Mouse (Mus musculus) thymus, postnatal 10 days (tissue): ENCODE data around the gene Zfyve21.

Experiments
- DNase-seq, 2 experiments: peaks; one replicate each; pipeline ENCODE4 v3.0.0; 2021; ENCODE audit warnings: low spot score in 2 of 2

The Zfyve21 gene

GRCm38 (mm10) chr12:111843470-111843869 lies 29.5 kb downstream of the Zfyve21 start:
- DNase-seq = no peak

- DNase-seq = no peak
Observed at GRCm38 (mm10) chr12:111845953-111846352, 32.0 kb downstream of the Zfyve21 start.

DNA sequence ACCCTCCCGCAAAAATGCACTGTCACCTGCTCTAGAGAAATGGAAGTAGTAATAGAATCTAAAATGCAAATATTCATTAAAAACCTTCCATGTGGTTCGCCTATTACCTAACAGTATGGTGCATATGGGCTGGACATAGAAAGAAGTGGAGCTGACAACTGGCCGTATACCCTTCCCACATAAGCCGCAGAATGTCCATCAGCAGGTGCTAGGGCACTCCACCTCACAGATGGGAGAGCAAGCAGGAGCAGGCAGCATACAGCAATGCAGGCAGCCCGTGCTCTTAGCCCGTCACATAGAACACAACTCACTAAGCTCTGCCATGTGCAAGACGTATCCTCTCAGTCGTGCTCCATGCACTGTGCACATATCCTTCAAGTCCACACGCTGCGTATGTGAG lies 32.8 kb downstream of the Zfyve21 start:
- DNase-seq = no peak

DNA sequence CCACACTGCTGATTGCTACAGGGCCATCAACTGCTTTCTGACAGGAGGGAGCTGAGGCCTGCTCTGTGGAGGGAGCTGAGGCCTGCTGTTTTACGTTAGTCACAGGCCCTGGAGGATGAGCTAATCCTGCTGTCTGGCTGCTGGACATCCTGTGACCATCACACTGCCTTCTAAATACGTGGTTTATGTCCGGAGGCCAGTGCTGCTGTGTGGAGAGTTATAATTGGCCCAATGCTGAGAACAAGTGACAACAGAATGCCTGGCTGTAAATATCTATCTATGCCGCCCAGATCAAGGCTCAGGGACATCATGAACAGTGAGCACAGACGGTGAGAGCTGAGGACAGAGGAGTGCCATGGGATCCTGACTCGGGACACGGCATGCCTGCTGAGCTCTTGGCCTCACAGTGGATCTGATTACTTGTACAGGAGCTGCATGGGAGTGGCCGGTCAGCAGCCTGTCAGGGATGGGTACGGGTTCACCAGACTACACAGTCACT lies 34.4 kb downstream of the Zfyve21 start:
- no peak for DNase-seq

GRCm38 (mm10) chr12:111851235-111851634 lies 37.3 kb downstream of the Zfyve21 start:
- DNase-seq = no peak

DNA sequence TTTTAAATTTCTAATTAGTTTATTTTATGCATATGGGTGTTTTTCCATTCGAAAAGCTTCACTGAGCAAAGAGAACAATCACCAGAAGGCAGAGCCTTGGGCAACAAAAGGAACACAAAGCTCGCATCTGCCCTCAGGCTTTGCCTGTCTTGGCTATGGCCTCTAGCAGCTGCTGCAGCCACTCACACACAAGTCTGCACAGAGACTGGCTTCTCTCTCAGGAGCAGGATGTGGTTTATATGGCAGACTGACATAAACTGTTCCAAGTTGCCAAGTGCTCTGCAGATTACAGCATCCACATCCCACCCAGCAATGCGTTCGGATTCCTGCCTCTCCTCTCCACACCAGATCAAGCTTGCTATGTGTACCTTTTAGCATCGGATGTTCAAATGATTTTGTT lies 37.8 kb downstream of the Zfyve21 start:
- peak in 1 of 2 experiments; percentile 18 for DNase-seq

DNA sequence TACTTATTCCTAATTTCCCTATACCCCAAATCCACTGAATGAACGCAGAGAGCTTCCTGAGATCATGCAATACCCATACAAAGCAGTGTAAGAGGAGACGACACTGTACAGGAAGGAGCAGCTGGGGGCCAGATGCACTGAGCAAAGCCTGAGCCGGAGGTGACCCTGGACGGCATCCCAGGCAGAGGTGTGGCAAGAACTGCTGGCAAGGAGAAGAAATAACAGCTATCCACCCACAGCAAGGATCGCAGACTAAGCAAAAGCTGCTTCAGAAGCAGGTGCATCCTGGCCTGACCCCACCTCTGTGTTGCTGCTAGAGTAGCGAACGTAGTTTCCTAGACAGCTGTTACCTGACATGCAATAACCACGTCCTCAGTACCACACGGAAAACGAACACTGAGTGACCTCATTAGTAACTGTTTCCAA lies 39.1 kb downstream of the Zfyve21 start:
- peak; percentile 44 to 48 for DNase-seq

DNA sequence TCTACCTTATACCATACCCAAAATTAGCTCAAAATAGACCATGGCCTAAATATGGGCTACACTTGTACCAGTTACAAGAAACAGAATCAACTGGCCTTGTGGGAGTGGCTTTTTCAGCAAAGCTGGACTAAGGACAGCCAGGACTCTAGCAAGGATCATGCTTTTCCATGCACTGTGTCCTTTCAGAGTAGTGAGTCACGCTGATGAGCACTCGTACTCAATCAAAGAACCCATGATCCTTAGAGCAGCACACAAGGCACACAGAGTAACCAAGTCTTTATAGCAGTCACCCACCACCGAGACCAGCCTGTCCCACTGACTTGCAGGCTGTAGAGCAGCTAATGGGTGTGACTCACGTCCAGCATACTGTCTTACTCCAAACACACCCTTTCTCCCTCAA lies 39.6 kb downstream of the Zfyve21 start:
- DNase-seq = no peak

GRCm38 (mm10) chr12:111855448-111855847 lies 41.5 kb downstream of the Zfyve21 start:
- DNase-seq = no peak

DNA sequence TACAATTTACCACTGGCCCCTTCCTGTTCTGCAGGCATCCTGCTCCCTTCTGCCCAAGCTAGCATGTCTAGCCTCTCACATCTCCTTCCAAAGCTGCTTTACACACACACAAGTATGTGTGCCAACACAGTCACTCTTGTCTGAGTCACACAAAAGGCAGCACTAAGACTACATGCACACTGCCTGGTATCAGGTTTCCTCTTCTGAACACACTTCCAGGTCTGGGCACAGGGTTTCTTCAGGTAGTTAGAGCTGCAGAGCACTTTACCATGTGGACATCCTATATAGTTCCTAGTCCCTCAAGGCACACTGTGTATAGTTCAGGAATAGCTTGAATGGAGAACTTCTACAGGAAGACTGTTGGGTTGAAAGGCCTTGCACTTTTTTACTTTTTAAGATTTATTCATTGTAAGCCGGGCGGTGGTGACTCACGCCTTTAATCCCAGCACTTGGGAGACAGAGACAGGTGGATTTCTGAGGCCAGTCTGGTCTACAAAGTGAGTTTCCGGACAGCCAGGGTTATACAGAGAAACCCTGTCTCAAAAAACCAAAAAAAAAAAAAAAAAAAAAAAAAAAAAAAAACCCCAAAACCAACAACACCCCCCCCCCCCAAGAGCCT lies 50.3 kb downstream of the Zfyve21 start:
- DNase-seq = no peak

DNA sequence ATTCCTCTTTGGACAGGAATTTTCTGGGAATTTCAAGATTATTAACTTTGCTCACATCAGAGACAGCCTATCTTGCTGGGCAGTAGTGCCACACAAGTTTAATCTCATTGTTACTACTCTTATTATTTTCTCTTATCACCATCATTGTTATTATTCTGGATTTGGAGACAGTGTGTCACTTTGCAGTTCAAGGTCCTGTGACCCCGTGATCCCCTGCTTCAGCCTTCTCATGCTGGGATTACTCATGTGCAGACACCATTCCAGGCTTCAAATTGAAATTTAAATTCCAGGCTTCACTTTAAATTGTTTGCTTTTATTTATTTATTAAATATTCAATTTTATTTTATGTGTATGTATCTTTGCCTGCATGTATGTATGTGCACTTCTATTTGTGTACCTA lies 55.8 kb downstream of the Zfyve21 start:
- no peak for DNase-seq

- DNase-seq = no peak
Observed at GRCm38 (mm10) chr12:111870811-111871210, 56.8 kb downstream of the Zfyve21 start.

GRCm38 (mm10) chr12:111872079-111872478 lies 58.1 kb downstream of the Zfyve21 start:
- no peak for DNase-seq

DNA sequence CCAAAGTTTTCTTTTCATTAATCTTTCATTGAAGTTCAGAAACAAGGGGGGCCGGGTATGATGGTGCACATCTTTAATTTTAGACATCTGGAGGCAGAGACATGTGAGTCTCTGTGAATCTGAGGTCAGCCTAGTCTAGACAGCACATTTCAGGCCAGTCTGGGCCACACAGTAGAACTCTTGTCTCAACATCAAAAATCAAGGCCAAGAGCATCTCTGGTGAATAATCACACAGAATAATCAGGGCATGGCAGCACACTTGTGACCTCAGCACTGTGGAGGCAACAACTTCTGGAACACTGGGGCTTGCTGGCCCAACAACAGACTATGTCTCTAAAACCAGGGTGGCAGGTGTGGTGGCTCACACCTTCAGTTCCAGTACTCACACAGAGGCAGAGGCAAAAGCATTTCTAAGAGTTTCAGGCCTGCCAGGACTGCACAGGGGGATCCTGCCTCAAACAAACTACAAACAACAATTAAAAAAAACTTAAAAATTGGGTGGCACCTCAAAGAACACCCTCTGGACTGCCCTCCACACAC lies 60.7 kb downstream of the Zfyve21 start:
- no peak for DNase-seq

- DNase-seq = no peak
Observed at GRCm38 (mm10) chr12:111875499-111875898, 61.5 kb downstream of the Zfyve21 start.

- peak; percentile 55 to 90 for DNase-seq
Observed at GRCm38 (mm10) chr12:111878213-111878612, 64.2 kb downstream of the Zfyve21 start.
